Mouse (Mus musculus) 3T3-L1 (cell line): Measurements from ENCODE around the gene Foxg1.
A peak's percentile ranks its signal among the peaks of the same experiment; 100 is the strongest.

Experiments used
- DNase-seq: peaks from one replicate; pipeline ENCODE4 v3.0.0-alpha.2; 2015; ENCODE audit warnings: low read depth, low spot score

The Foxg1 gene

GRCm38 (mm10) chr12:49382565-49383520 is at the start of gene Foxg1:
Foxg1 (plus strand) TSS chr12:49382660.
- DNase-seq, result no peak

DNA sequence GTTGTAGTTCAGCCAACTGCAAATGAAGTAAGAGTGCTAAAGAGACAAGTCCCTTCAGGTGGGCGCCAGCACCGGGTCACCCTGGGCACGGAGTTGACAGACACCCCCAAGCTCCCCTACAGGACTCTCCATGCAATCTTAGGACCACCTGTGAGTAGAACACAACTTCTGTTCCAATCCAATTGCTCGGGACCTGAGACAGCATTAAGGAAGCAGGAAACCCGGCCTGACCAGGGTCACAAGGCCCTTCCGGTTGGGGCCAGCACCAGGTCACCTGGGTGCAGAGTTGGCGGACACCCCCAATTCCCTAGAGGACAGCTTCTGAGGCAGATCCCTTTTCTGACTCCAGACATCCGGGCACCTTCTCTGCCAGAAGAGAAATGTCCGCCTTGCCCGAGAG is 32.8 kb upstream of the Foxg1 start:
- DNase-seq, result no peak

GRCm38 (mm10) chr12:49368931-49369330 is 13.5 kb upstream of the Foxg1 start:
- peak; percentile 47 for DNase-seq

- DNase-seq, result peak; percentile 67
Observed at GRCm38 (mm10) chr12:49372170-49372569, 10.3 kb upstream of the Foxg1 start.

- DNase-seq, result no peak
Observed at GRCm38 (mm10) chr12:49373176-49373575, 9.3 kb upstream of the Foxg1 start.

DNA sequence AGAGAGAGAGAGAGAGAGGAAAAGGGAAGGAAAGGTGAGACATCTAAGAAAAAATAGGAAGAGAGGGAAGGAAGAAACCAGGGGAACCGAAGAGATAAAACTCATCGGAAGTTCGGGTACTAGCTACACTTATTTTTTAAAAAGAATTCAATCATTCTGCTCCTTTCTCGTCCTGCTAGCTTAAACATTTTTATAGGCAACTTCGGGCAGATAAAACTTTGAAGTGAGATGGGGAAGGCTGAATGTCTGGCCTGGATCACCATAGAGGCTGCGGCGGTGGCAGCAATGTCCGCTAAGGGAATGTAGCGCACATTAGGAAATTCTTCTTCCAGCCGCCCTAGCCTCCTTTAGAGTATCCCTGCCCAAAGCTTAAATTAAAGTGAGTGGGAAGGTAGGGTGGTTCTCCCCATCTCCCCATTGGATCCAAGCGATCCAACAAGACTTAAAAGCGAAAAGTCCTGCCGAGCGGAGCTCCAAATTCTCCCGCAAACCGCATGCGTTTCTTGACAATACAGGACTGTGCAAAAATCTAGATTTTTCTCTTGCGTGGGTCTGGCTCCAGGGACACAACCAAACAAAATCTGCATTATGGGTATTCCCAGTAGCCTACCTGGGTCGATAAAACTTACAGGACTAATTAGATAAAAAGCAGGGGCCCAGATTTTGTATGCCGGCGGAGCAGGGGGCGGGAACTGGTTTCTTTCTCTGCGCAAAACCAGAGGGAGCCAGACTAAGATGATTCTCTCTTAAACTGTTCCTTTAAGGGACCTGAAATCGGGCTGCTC is 8.4 kb upstream of the Foxg1 start:
- DNase-seq, result no peak

GRCm38 (mm10) chr12:49374606-49374995 is 7.9 kb upstream of the Foxg1 start:
- DNase-seq, result peak; percentile 64

DNA sequence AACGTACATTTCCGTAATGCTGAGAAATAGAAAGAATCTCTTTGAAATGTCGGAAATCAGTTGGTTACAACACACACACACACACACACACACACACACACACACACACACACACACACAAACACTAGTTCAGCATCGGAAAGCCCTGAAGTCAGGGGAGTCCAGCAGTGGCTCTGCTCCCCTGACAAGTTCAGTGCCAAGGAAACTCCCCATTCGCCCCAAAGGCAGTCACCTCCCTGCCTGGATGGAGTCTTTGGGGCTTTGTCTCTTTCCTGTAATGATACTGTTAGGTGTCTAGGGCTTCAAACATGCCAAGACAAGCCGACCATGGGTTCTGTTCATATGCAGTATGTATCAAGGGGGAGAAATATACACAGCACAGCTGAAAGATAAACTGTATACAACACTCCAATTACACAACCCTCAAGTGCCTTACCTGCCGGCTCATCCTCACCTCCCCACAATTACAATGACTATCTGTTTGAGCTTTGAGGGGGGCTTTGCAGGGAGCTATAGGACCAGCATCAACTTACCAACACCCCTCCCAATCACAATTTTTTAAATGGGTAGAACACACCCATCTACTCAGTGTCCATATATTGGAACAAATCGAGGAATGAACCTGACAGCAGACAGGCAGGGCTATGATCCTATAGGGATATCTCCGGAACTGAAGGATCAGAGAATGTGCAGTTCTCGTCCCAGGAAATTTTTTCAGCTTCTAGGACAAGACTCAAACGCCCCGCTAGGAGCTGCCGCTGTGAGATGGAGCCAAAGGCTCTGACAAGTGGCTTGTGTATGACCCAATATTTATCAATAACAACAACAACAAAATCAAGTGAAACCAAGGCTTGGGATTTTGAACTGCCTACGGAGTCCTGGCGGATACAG is 6.8 kb upstream of the Foxg1 start:
- no peak for DNase-seq

DNA sequence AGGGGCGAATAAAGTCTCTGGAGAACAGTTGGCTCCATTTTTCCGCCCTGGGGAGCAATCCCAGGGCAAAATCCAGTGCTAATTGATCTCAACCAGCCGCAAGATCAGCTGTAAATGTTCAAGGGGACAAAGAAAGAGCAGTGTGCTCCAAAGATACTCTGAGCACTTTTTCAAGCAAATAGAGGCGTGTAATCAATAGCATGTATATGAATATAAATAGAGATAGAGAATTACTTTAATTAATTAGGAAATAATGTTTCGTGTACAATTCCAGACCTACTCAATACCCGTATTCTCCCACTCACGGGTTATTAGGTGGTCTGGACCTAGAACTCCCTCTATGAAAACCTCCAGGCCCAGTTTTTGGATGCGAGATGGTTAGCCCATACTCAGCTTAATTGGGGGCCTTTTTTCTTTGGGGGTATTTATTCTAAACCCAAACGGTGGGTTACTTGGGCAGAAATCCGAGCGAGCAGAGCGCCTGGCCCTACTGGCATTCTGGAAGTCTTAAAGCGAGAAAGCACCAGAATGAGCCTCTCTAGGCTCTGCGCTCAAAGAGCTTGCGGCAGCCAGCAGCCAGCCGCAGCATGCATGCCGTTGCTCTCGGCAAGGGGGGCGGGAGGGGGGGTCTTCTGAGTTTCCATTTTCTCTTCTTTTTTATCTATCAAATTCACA is 6.0 kb upstream of the Foxg1 start:
- DNase-seq, result no peak

GRCm38 (mm10) chr12:49377281-49377970 is 5.0 kb upstream of the Foxg1 start:
- no peak for DNase-seq

- DNase-seq, result no peak
Observed at GRCm38 (mm10) chr12:49378920-49379319, 3.5 kb upstream of the Foxg1 start.

DNA sequence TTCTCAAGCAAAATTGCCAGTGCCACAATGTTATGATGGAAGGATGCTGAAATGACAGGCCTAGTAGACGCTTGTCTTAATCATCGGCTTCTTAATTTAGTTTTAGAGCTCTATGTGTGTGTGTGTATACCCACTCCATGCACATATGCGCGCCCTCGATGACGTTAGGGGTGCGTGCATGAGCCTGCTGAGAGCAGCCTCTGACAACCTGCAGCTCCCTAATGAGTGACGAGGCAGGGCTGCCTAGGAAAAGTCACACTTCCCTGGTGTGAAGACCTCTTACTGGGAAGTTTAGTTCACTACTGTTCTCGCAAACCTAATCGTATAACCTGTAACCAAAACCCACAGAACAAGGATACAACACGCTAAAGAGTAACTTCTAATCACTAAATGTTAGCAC is 3.0 kb upstream of the Foxg1 start:
- DNase-seq, result no peak

GRCm38 (mm10) chr12:49380442-49380841 is 2.0 kb upstream of the Foxg1 start:
- DNase-seq, result no peak

GRCm38 (mm10) chr12:49381031-49381525 is 1.4 kb upstream of the Foxg1 start:
- no peak for DNase-seq

DNA sequence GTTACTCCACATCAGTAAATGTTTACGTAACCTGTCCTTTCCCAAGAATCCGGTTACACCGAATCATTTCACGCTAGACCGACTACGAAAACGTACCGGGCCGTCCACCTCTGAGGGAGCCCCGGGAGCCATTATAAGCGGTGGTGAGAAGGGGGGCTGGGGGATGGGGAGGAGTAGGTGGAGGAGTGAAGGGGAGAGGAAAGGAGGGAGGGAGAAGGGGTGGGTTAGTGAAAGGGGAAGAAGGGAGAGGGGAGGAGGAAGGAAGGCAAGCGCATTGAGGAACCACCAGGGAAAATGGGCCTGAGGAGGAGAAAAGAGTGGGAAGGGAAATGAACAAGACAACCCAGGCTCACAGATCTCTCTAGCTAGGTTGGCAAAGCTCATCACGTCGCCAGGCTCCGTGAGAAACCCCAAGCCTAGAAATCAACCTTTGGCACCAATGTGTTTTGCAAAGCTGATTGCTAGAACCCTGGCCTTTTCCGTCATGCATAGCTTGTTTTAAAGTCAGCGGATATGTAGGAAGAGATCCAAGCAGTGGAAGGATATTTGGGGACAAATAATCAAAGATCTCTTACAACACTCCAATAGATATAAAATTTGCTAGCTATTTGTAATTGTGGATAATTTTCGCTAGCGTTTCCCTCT is 617 bp upstream of the Foxg1 start:
- no peak for DNase-seq

GRCm38 (mm10) chr12:49383521-49384133 is 1.2 kb downstream of the Foxg1 start:
- DNase-seq, result no peak

DNA sequence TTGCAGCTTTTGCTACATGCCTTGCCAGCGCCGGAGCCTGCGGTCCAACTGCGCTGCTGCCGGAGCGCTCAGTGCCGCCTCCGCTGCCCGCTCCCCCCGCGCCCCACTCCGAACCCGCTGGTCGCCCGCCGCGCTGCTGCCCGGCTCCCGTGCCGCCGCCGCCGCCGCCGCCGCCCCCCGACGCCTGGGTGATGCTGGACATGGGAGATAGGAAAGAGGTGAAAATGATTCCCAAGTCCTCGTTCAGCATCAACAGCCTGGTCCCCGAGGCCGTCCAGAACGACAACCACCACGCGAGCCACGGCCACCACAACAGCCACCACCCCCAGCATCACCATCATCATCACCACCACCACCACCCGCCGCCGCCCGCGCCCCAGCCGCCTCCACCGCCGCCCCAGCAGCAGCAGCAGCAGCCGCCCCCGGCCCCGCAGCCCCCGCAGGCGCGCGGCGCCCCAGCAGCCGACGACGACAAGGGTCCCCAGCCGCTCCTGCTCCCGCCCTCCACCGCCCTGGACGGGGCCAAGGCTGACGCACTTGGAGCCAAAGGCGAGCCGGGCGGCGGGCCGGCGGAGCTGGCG is 1.9 kb downstream of the Foxg1 start:
- no peak for DNase-seq

DNA sequence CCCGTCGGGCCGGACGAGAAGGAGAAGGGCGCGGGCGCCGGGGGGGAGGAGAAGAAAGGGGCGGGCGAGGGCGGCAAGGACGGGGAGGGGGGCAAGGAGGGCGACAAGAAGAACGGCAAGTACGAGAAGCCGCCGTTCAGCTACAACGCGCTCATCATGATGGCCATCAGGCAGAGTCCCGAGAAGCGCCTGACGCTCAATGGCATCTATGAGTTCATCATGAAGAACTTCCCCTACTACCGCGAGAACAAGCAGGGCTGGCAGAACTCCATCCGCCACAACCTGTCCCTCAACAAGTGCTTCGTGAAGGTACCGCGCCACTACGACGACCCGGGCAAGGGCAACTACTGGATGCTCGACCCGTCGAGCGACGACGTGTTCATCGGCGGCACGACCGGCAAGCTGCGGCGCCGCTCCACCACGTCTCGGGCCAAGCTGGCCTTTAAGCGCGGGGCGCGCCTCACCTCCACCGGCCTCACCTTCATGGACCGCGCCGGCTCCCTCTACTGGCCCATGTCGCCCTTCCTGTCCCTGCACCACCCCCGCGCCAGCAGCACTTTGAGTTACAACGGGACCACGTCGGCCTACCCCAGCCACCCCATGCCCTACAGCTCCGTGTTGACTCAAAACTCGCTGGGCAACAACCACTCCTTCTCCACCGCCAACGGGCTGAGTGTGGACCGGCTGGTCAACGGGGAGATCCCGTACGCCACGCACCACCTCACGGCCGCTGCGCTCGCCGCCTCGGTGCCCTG is 2.6 kb downstream of the Foxg1 start, which contains the start of gene Gm43517:
Gene Gm43517 (plus strand): TSS at position 299 of the 755 bp plus-strand sequence.
- no peak for DNase-seq
